Mouse (Mus musculus) CH12.LX (cell line): ENCODE results near the gene Tada2a. TPM values are rescaled to one million over a fixed set of nuclear protein-coding genes. Genes with fewer than 3 reads are reported as not detected.
A peak's percentile ranks its signal among the peaks of the same experiment; 100 is the strongest.

ENCODE experiments used
- DNase-seq: peaks from one replicate; pipeline ENCODE4 v3.0.0-alpha.2; 2013; ENCODE audit errors: extremely low read depth
- H3K27ac ChIP-seq: 2 replicates; pipeline ENCODE4 v1.5.1; 2012; ENCODE audit warnings: low read depth, mild to moderate bottlenecking, control low read depth, moderate library complexity; ENCODE audit not compliant: insufficient read depth
- H3K27me3 ChIP-seq: replicated peaks from 2 replicates; pipeline ENCODE3; 2012; ENCODE audit warnings: inconsistent platforms
- H3K36me3 ChIP-seq, 2 experiments: replicated peaks in 1 of 2; 2 replicates each; pipeline versions ENCODE3 to v1.6.1; 2012; ENCODE audit warnings: inconsistent platforms in 1 of 2, low read length in 1 of 2, mild to moderate bottlenecking in 1 of 2, mixed read lengths in 1 of 2, moderate library complexity in 1 of 2; ENCODE audit not compliant: control insufficient read depth in 1 of 2, insufficient read depth in 1 of 2
- H3K4me1 ChIP-seq, 2 experiments: 2 replicates each; pipeline ENCODE4 v1.6.1; 2012; ENCODE audit warnings: inconsistent platforms in 1 of 2, moderate library complexity in 1 of 2; ENCODE audit not compliant: insufficient read depth in 2 of 2, control insufficient read depth in 1 of 2
- H3K4me2 ChIP-seq: 2 replicates; pipeline ENCODE4 v1.6.1; 2012; ENCODE audit warnings: low read depth, mild to moderate bottlenecking, control low read depth; ENCODE audit not compliant: poor library complexity, insufficient read depth, severe bottlenecking
- H3K4me3 ChIP-seq, 3 experiments: fragments of 150-350 bp in 1 of 3; sonication (generic) in 1 of 3; replicated peaks in 1 of 3; 2 replicates each; pipeline versions ENCODE3 to v1.5.1; 2011 to 2012; ENCODE audit warnings: low read depth in 2 of 3, low read length in 2 of 3, mild to moderate bottlenecking in 2 of 3, moderate library complexity in 2 of 3, control low read depth in 1 of 3, improper control_type of control experiment in 1 of 3, inconsistent platforms in 1 of 3, mixed read lengths in 1 of 3; ENCODE audit not compliant: poor library complexity in 1 of 3
- H3K79me2 ChIP-seq: replicated peaks from 2 replicates; pipeline ENCODE4 v1.6.1; 2012; ENCODE audit warnings: mild to moderate bottlenecking, moderate library complexity; ENCODE audit not compliant: control insufficient read depth, poor library complexity, insufficient read depth, severe bottlenecking; ENCODE audit errors: extremely low read depth
- H3K9ac ChIP-seq: 2 replicates; pipeline ENCODE4 v1.6.1; 2012; ENCODE audit warnings: low read depth, mild to moderate bottlenecking, control low read depth, moderate library complexity; ENCODE audit not compliant: insufficient read depth
- H3K9me3 ChIP-seq: replicated peaks from 2 replicates; pipeline ENCODE3; 2012; ENCODE audit warnings: low read length, inconsistent platforms, mixed read lengths
- BHLHE40 ChIP-seq: IDR thresholded peaks from 2 replicates; pipeline ENCODE4 v1.6.1; 2011; ENCODE audit warnings: mild to moderate bottlenecking, low read depth, low read length, improper control_type of control experiment
- CHD1 ChIP-seq: IDR thresholded peaks from 2 replicates; pipeline ENCODE4 v1.6.1; 2012; ENCODE audit warnings: low read depth, low read length, improper control_type of control experiment, inconsistent platforms
- CHD2 ChIP-seq: IDR thresholded peaks from 2 replicates; pipeline ENCODE4 v1.6.1; 2011; ENCODE audit warnings: low read length, improper control_type of control experiment
- CTCF ChIP-seq, 2 experiments: IDR thresholded peaks in 1 of 2; conservative IDR thresholded peaks in 1 of 2; 2 replicates each; pipeline ENCODE4 v1.5.1; 2011 to 2012; ENCODE audit warnings: low read depth in 2 of 2, low read length in 2 of 2, improper control_type of control experiment in 1 of 2, inconsistent platforms in 1 of 2, mild to moderate bottlenecking in 1 of 2, moderate library complexity in 1 of 2
- E2F4 ChIP-seq: IDR thresholded peaks from 2 replicates; pipeline ENCODE4 v1.6.1; 2011; ENCODE audit warnings: low read depth, low read length, improper control_type of control experiment; ENCODE audit not compliant: insufficient replicate concordance
- ELF1 ChIP-seq: IDR thresholded peaks from 2 replicates; pipeline ENCODE4 v1.6.1; 2014; ENCODE audit warnings: low read depth, mild to moderate bottlenecking, inconsistent platforms, low read length, improper control_type of control experiment
- EP300 ChIP-seq: IDR thresholded peaks from 2 replicates; pipeline ENCODE4 v1.6.1; 2011; ENCODE audit warnings: low read length, improper control_type of control experiment
- GABPA ChIP-seq: IDR thresholded peaks from 2 replicates; pipeline ENCODE4 v1.6.1; 2012; ENCODE audit warnings: low read depth, low read length, improper control_type of control experiment, inconsistent platforms; ENCODE audit not compliant: insufficient replicate concordance
- HCFC1 ChIP-seq: IDR thresholded peaks from 2 replicates; pipeline ENCODE4 v1.6.1; 2012; ENCODE audit warnings: low read depth, mild to moderate bottlenecking, inconsistent platforms, low read length, improper control_type of control experiment
- IRF4 ChIP-seq: IDR thresholded peaks from 2 replicates; pipeline ENCODE4 v1.6.1; 2014; ENCODE audit warnings: low read depth, mild to moderate bottlenecking, inconsistent platforms, low read length, improper control_type of control experiment
- JUN ChIP-seq: IDR thresholded peaks from 2 replicates; pipeline ENCODE4 v1.6.1; 2011; ENCODE audit warnings: low read depth, mild to moderate bottlenecking, low read length, improper control_type of control experiment, moderate library complexity; ENCODE audit not compliant: insufficient read depth
- JUND ChIP-seq: conservative IDR thresholded peaks from 2 replicates; pipeline ENCODE4 v1.6.1; 2011; ENCODE audit warnings: low read depth, low read length, improper control_type of control experiment
- KAT2A ChIP-seq: IDR thresholded peaks from 2 replicates; pipeline ENCODE4 v1.6.1; 2012; ENCODE audit warnings: low read length, improper control_type of control experiment, inconsistent platforms; ENCODE audit not compliant: insufficient replicate concordance
- MAZ ChIP-seq: IDR thresholded peaks from 2 replicates; pipeline ENCODE4 v1.6.1; 2012; ENCODE audit warnings: low read depth, mild to moderate bottlenecking, inconsistent platforms, low read length, improper control_type of control experiment, moderate library complexity
- MXI1 ChIP-seq: IDR thresholded peaks from 2 replicates; pipeline ENCODE4 v1.6.1; 2011; ENCODE audit warnings: mild to moderate bottlenecking, low read depth, low read length, improper control_type of control experiment
- MYC ChIP-seq: IDR thresholded peaks from 2 replicates; pipeline ENCODE4 v1.6.1; 2011; ENCODE audit warnings: low read depth, mild to moderate bottlenecking, improper control_type of control experiment, low read length
- NELFE ChIP-seq: IDR thresholded peaks from 2 replicates; pipeline ENCODE4 v1.6.1; 2011; ENCODE audit warnings: low read depth, low read length, improper control_type of control experiment
- PAX5 ChIP-seq: IDR thresholded peaks from 2 replicates; pipeline ENCODE4 v1.6.1; 2012; ENCODE audit warnings: low read length, inconsistent platforms, mixed read lengths
- POLR2A ChIP-seq: IDR thresholded peaks from 2 replicates; pipeline ENCODE4 v1.6.1; 2011; ENCODE audit warnings: low read depth, mild to moderate bottlenecking, improper control_type of control experiment, low read length
- RAD21 ChIP-seq: IDR thresholded peaks from 2 replicates; pipeline ENCODE4 v1.6.1; 2011; ENCODE audit warnings: low read depth, mild to moderate bottlenecking, low read length, improper control_type of control experiment, moderate library complexity
- TBP ChIP-seq: conservative IDR thresholded peaks from 2 replicates; pipeline ENCODE4 v1.6.1; 2011; ENCODE audit warnings: low read depth, low read length, improper control_type of control experiment
- UBTF ChIP-seq: IDR thresholded peaks from 2 replicates; pipeline ENCODE4 v1.6.1; 2012; ENCODE audit warnings: low read depth, mild to moderate bottlenecking, inconsistent platforms, low read length, improper control_type of control experiment, moderate library complexity
- USF2 ChIP-seq: conservative IDR thresholded peaks from 2 replicates; pipeline ENCODE4 v1.6.1; 2011; ENCODE audit warnings: low read depth, low read length, improper control_type of control experiment
- ZC3H11A ChIP-seq: IDR thresholded peaks from 2 replicates; pipeline ENCODE4 v1.6.1; 2012; ENCODE audit warnings: low read depth, mild to moderate bottlenecking, inconsistent platforms, low read length, improper control_type of control experiment
- ZMIZ1 ChIP-seq: IDR thresholded peaks from 2 replicates; pipeline ENCODE4 v1.6.1; 2012; ENCODE audit warnings: low read depth, mild to moderate bottlenecking, inconsistent platforms, low read length, improper control_type of control experiment
- dilution Hi-C: fragments of 300-500 bp; cut with MboI; formaldehyde crosslinking; loops from 2 replicates; pipeline ENCODE4 v1.14.3; 2020; ENCODE audit warnings: low sequenced_read_pairs; ENCODE audit not compliant: extremely low pct_unique_long_range_greater_than_20kb, extremely low pct_ligation_motif_present
- in situ Hi-C: fragments of 300-500 bp; cut with MboI; formaldehyde crosslinking; loops from 3 replicates; pipeline ENCODE4 v1.14.3; 2019; ENCODE audit warnings: low sequenced_read_pairs, low pct_ligation_motif_present, low pct_unique_long_range_greater_than_20kb, mixed read lengths
- polyA plus RNA-seq: library from polyadenylated mRNA; unstranded; fragments of >175 nt; gene quantifications from 2 replicates; pipeline ENCODE4 v1.2.1, GENCODE M21; 2012; ENCODE audit warnings: low read depth; ENCODE audit not compliant: insufficient read length
- total RNA-seq, 2 experiments: library from RNA; depleted of rRNA; stranded (reverse); fragments of 300-350 nt in 1 of 2; fragments of >200 nt in 1 of 2; gene quantifications; 2 replicates each; pipeline ENCODE4 v1.2.3; 2012 to 2014

The Tada2a gene
- total and polyA plus RNA-seq, 3 experiments: 34.1 to 66.1 (median 37.5) TPM

DNA sequence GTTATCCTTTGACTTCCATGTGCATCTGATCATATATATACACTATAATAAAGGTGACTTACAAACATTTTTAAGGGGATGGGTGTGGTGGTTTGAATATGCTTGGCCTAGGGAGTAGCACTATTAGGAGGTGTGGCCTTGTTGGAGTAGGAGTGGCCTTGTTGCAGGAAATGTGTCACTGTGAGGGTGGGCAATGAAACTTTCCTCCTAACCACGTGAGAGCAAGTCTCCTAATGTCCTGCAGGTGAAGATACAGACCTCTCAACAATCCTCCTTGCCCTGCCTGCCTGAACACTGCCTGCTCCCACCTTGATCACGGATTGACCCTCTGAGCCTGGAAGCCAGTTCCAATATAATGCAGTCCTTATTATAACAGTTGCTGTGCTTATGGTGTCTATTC lies 22.3 kb downstream of the Tada2a start:
- in situ Hi-C loops: loop anchor here (5.0 kb wide), 1 partner anchor 35 kb away; no protein-coding TSS in a partner anchor
- dilution Hi-C loops: no loop called here

GRCm38 (mm10) chr11:84104036-84104435 lies 25.4 kb downstream of the Tada2a start:
- Histone ChIP-seq H3K36me3 (peaks cover 71 to 95% of the 10 kb centered on the region in 2 experiments), H3K9me3 (no peaks in the 10 kb centered on the region), H3K4me3 (no peak overlapping the region), H3K4me2 (no peak overlapping the region), H3K27ac (no peak overlapping the region), H3K27me3 (no peaks in the 10 kb centered on the region), H3K9ac (no peak overlapping the region), H3K4me1 (0 out of 4 replicates have a peak, but pooled peaks cover 0 to 2% of the 10 kb centered on the region in 2 experiments), H3K79me2 (no peaks in the 10 kb centered on the region)
- no peak for DNase-seq
- dilution Hi-C loops (no loop called here), in situ Hi-C loops (no loop called here)
- TF ChIP-seq PAX5: no peak
- no peak for TF ChIP-seq GABPA
- no peak for TF ChIP-seq NELFE
- TF ChIP-seq POLR2A: no peak
- no peak for TF ChIP-seq CHD1
- TF ChIP-seq EP300: no peak
- no peak for TF ChIP-seq UBTF
- TF ChIP-seq ELF1: no peak
- TF ChIP-seq KAT2A: no peak
- no peak for TF ChIP-seq RAD21
- no peak for TF ChIP-seq ZC3H11A
- TF ChIP-seq JUN: no peak
- no peak for TF ChIP-seq BHLHE40

More for the DNA sequence above, 22.3 kb downstream of the Tada2a start:
- Histone ChIP-seq H3K9me3 (no peaks in the 10 kb centered on the region), H3K27ac (no peak overlapping the region), H3K27me3 (no peaks in the 10 kb centered on the region), H3K79me2 (no peaks in the 10 kb centered on the region), H3K4me1 (0 out of 4 replicates have a peak, but pooled peaks cover 0 to 2% of the 10 kb centered on the region in 2 experiments)
- TF ChIP-seq JUND: no peak
- no peak for TF ChIP-seq HCFC1
- TF ChIP-seq MYC: no peak
- no peak for TF ChIP-seq TBP
- no peak for TF ChIP-seq E2F4
- TF ChIP-seq CHD1: no peak
- TF ChIP-seq RAD21: no peak
- TF ChIP-seq ELF1: no peak
- TF ChIP-seq UBTF: no peak
- TF ChIP-seq IRF4: no peak
- no peak for TF ChIP-seq ZC3H11A
- no peak for TF ChIP-seq CTCF (conservative IDR thresholded peaks at IDR 0.05 in 1 of 2, IDR thresholded peaks at IDR 0.05 in 1 of 2; ENCODE audit: low read depth in 2 of 2, low read length in 2 of 2)
- no peak for TF ChIP-seq USF2
- no peak for TF ChIP-seq CHD2
- TF ChIP-seq EP300: no peak
- TF ChIP-seq MXI1: no peak
- TF ChIP-seq ZMIZ1: no peak
- TF ChIP-seq GABPA: no peak
- no peak for TF ChIP-seq JUN
- no peak for TF ChIP-seq MAZ
- TF ChIP-seq, all 38 proteins: peak for 0
- H3K4me2 ChIP-seq: no peak overlapping the region
- peaks cover 72 to 97% of the 10 kb centered on the region in 2 experiments for H3K36me3 ChIP-seq
- H3K4me3 ChIP-seq: no peak overlapping the region
- no peak overlapping the region for H3K9ac ChIP-seq
- peak; percentile 16 for DNase-seq
